Mouse (Mus musculus): ENCODE measurements at regions not wholly inside any gene's neighbourhood (a gene's known extent, or its start where the extent isn't known, plus 50 kb on each side); places are given as distances from the start of the nearest gene placed in this dataset.

DNA sequence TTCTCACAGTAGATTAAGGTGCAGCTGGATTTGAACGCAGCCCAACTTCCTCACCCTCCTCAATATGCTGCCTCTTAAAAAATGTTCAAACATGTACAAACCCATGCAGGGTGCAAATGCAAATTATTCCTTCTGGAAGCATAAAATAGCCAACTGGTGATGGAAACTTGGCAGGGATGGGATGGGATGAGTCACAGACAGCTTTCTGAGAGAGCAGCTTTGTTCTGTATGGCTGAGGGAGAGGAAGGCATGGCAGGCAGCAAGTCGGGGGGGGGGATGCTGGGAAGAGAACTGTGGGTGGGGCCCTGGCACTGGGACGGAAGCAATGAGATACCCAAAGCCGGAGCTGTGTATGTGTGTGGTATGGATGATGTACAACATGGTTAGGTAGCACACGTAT, 194.2 kb upstream of the Ppp2r3a start:
- TF ChIP-seq CTCF (IDR thresholded peaks at IDR 0.05; ENCODE audit: low read depth) (no peak), EP300 (optimal IDR thresholded peaks at IDR 0.05) (no peak)
